Mouse (Mus musculus) embryonic facial prominence, embryonic 11.5 days (tissue): ENCODE data around the gene Plod3. TPM values are rescaled to one million over a fixed set of nuclear protein-coding genes. Genes with fewer than 3 reads are reported as not detected.
"Not testable (repeated sequence)": the region's sequence is repeated elsewhere in the genome, so short reads cannot be mapped to it uniquely, and the experiment has no call there.

Experiments
- ATAC-seq: fragments of 200-750 bp; cut with Nextera tagmentation; replicated peaks from 2 replicates; pipeline ENCODE4 v1.8.0; 2017; ENCODE audit warnings: low read depth; ENCODE audit not compliant: insufficient number of reproducible peaks, low FRiP score, low TSS enrichment
- DNase-seq: peaks from one replicate; pipeline ENCODE4 v3.0.0-alpha.2; 2015; ENCODE audit warnings: low spot score
- H3K27ac ChIP-seq: fragments of 300-500 bp; sonication (generic); replicated peaks from 2 replicates; pipeline ENCODE4 v1.5.1; 2014; ENCODE audit warnings: mild to moderate bottlenecking, low read depth, low read length, control low read depth
- H3K27me3 ChIP-seq: fragments of 300-500 bp; sonication (generic); 2 replicates; pipeline ENCODE4 v1.6.1; 2014; ENCODE audit warnings: mild to moderate bottlenecking, low read length, moderate library complexity, mixed read lengths; ENCODE audit not compliant: control insufficient read depth, insufficient read depth
- H3K36me3 ChIP-seq: fragments of 300-500 bp; sonication (generic); replicated peaks from 2 replicates; pipeline ENCODE4 v1.6.1; 2014; ENCODE audit warnings: low read depth, mild to moderate bottlenecking, low read length, moderate library complexity, mixed read lengths; ENCODE audit not compliant: control insufficient read depth, insufficient read depth
- H3K4me1 ChIP-seq: fragments of 300-500 bp; sonication (generic); 2 replicates; pipeline ENCODE4 v1.6.1; 2014; ENCODE audit warnings: low read length, mixed read lengths; ENCODE audit not compliant: control insufficient read depth, insufficient read depth
- H3K4me2 ChIP-seq: fragments of 300-500 bp; sonication (generic); 2 replicates; pipeline ENCODE4 v1.6.1; 2014; ENCODE audit warnings: low read depth, mild to moderate bottlenecking, control low read depth, low read length, moderate library complexity
- H3K4me3 ChIP-seq: fragments of 300-500 bp; sonication (generic); 2 replicates; pipeline ENCODE4 v1.5.1; 2014; ENCODE audit warnings: low read depth, low read length, control low read depth
- H3K9ac ChIP-seq: fragments of 300-500 bp; sonication (generic); replicated peaks from 2 replicates; pipeline ENCODE4 v1.6.1; 2014; ENCODE audit warnings: mild to moderate bottlenecking, control low read depth, low read length
- H3K9me3 ChIP-seq: fragments of 300-500 bp; sonication (generic); replicated peaks from 2 replicates; pipeline ENCODE4 v1.6.1; 2016; ENCODE audit warnings: mild to moderate bottlenecking, low read length, inconsistent platforms, mixed read lengths; ENCODE audit not compliant: control insufficient read depth
- WGBS: fragments of 180-500 bp; shearing (Covaris S2); extraction: QIAGEN DNeasy Blood & Tissue Kit; methylation state at CpG from one replicate; pipeline ENCODE4 v1.1.7; 2014; 5-methylcytosine and 5-hydroxymethylcytosine counted together
- polyA plus RNA-seq: library from polyadenylated mRNA; unstranded; fragments of >200 nt; fragmentation: Nextera tagmentation; extraction: Ambion mirVana; gene quantifications from 2 replicates; pipeline ENCODE4 v1.2.1, GENCODE M21; 2014

Gene Plod3
- polyA plus RNA-seq, result 23.1 and 28.0 TPM in 2 replicates

- Histone ChIP-seq H3K9me3 (no peaks in the 10 kb centered on the region), H3K9ac (peak within 1 kb of the TSS; percentile 97), H3K27me3 (no peaks in the 10 kb centered on the region), H3K4me3 (peak within 1 kb of the TSS; percentile 91), H3K4me2 (peak within 1 kb of the TSS; percentile 91), H3K4me1 (no peaks in the 10 kb centered on the region), H3K27ac (peak within 1 kb of the TSS; percentile 96), H3K36me3 (peaks cover 11% of the 10 kb centered on the region)
- DNase-seq (peak; percentile 100), ATAC-seq (peak; percentile 83)
- WGBS, result 0% methylated on average over 26 of the region's 26 CpGs
Measured at GRCm38 (mm10) chr5:136986695-136987137, at the start of gene Plod3. Plod3 (plus strand) TSS chr5:136987019.

GRCm38 (mm10) chr5:136937621-136938020 lies 49.2 kb upstream of the Plod3 start:
- H3K4me3 ChIP-seq, result no peak overlapping the region
- ATAC-seq, result no peak
- DNase-seq, result no peak
- H3K36me3 ChIP-seq, result no peaks in the 10 kb centered on the region
- WGBS, result 82% methylated on average over 5 of the region's 5 CpGs
- no peaks in the 10 kb centered on the region for H3K9me3 ChIP-seq
- H3K27ac ChIP-seq, result no peak overlapping the region
- H3K4me1 ChIP-seq, result no peaks in the 10 kb centered on the region
- no peak overlapping the region for H3K9ac ChIP-seq
- H3K4me2 ChIP-seq, result no peak overlapping the region
- H3K27me3 ChIP-seq, result no peaks in the 10 kb centered on the region

GRCm38 (mm10) chr5:136939284-136939683 lies 47.5 kb upstream of the Plod3 start:
- 62% methylated on average over 7 of the region's 7 CpGs for WGBS
- no peak overlapping the region for H3K27ac ChIP-seq
- ATAC-seq (no peak), DNase-seq (peak; percentile 7)
- H3K9me3 ChIP-seq, result no peaks in the 10 kb centered on the region
- H3K36me3 ChIP-seq, result no peaks in the 10 kb centered on the region
- no peaks in the 10 kb centered on the region for H3K4me1 ChIP-seq
- H3K9ac ChIP-seq, result no peak overlapping the region
- no peak overlapping the region for H3K4me3 ChIP-seq
- H3K4me2 ChIP-seq, result no peak overlapping the region
- no peaks in the 10 kb centered on the region for H3K27me3 ChIP-seq

GRCm38 (mm10) chr5:136940029-136940428 lies 46.8 kb upstream of the Plod3 start:
- H3K4me1 ChIP-seq, H3K9me3 ChIP-seq, DNase-seq, H3K9ac ChIP-seq, H3K4me2 ChIP-seq, H3K27ac ChIP-seq, H3K36me3 ChIP-seq, H3K4me3 ChIP-seq, H3K27me3 ChIP-seq, ATAC-seq: not testable (repeated sequence)
- WGBS, result 85% methylated on average over 6 of the region's 6 CpGs

- Histone ChIP-seq H3K4me2 (no peak overlapping the region), H3K36me3 (no peaks in the 10 kb centered on the region), H3K4me3 (no peak overlapping the region), H3K4me1 (no peaks in the 10 kb centered on the region), H3K27me3 (no peaks in the 10 kb centered on the region), H3K27ac (no peak overlapping the region), H3K9me3 (no peaks in the 10 kb centered on the region), H3K9ac (no peak overlapping the region)
- ATAC-seq (no peak), DNase-seq (no peak)
- WGBS, result 85% methylated on average over 12 of the region's 12 CpGs
Measured at GRCm38 (mm10) chr5:136940845-136941560, 45.8 kb upstream of the Plod3 start.

GRCm38 (mm10) chr5:136942781-136943180 lies 44.0 kb upstream of the Plod3 start:
- H3K4me3 ChIP-seq, result no peak overlapping the region
- H3K27ac ChIP-seq, result no peak overlapping the region
- ATAC-seq (no peak), DNase-seq (peak; percentile 10)
- H3K4me2 ChIP-seq, result no peak overlapping the region
- H3K27me3 ChIP-seq, result no peaks in the 10 kb centered on the region
- H3K9ac ChIP-seq, result no peak overlapping the region
- H3K4me1 ChIP-seq, result no peaks in the 10 kb centered on the region
- WGBS, result 75% methylated on average over 3 of the region's 3 CpGs
- H3K9me3 ChIP-seq, result no peaks in the 10 kb centered on the region
- no peaks in the 10 kb centered on the region for H3K36me3 ChIP-seq

- Histone ChIP-seq H3K36me3 (no peaks in the 10 kb centered on the region), H3K4me1 (no peaks in the 10 kb centered on the region), H3K27ac (no peak overlapping the region), H3K4me3 (no peak overlapping the region), H3K27me3 (no peaks in the 10 kb centered on the region), H3K9ac (no peak overlapping the region), H3K9me3 (no peaks in the 10 kb centered on the region), H3K4me2 (no peak overlapping the region)
- DNase-seq (no peak), ATAC-seq (no peak)
- 77% methylated on average over 2 of the region's 2 CpGs for WGBS
Measured at GRCm38 (mm10) chr5:136943382-136943781, 43.4 kb upstream of the Plod3 start.

GRCm38 (mm10) chr5:136945084-136945483 lies 41.7 kb upstream of the Plod3 start:
- Histone ChIP-seq H3K4me3 (no peak overlapping the region), H3K9ac (no peak overlapping the region), H3K27ac (no peak overlapping the region), H3K36me3 (no peaks in the 10 kb centered on the region), H3K27me3 (no peaks in the 10 kb centered on the region), H3K4me2 (no peak overlapping the region), H3K4me1 (no peaks in the 10 kb centered on the region), H3K9me3 (no peaks in the 10 kb centered on the region)
- ATAC-seq (no peak), DNase-seq (no peak)
- 86% methylated on average over 12 of the region's 12 CpGs for WGBS
